Mouse (Mus musculus): Measurements from ENCODE around the gene Col27a1. TPM values are rescaled to one million over a fixed set of nuclear protein-coding genes. Genes with fewer than 3 reads are reported as not detected.
A peak's percentile ranks its signal among the peaks of the same experiment; 100 is the strongest.

Gene Col27a1
- total and polyA plus RNA-seq, 2 experiments from 2014 or later: 1.4 to 9.5 TPM

GRCm38 (mm10) chr4:63262941-63263340, 49.1 kb downstream of the Col27a1 start:
- no peak for DNase-seq (ENCODE audit: low spot score)
- WGBS: 83% methylated on average over 1 of the region's 1 CpGs

GRCm38 (mm10) chr4:63266276-63266675, 52.5 kb downstream of the Col27a1 start:
- Histone ChIP-seq H3K4me2 (ENCODE audit: low read depth, low read length) (no peak overlapping the region), H3K36me3 (ENCODE audit: insufficient read depth, low read length) (no peaks in the 10 kb centered on the region), H3K4me1 (ENCODE audit: insufficient read depth, low read length) (0 out of 2 replicates have a peak, but pooled peaks cover 4% of the 10 kb centered on the region), H3K4me3 (ENCODE audit: low read length) (no peak overlapping the region), H3K9me3 (ENCODE audit: low read length) (no peaks in the 10 kb centered on the region), H3K27me3 (ENCODE audit: insufficient read depth, low read length) (peaks cover 6% of the 10 kb centered on the region; the same call in 1 of the 2 replicates), H3K27ac (no peak overlapping the region), H3K9ac (replicated peaks; ENCODE audit: low read length) (no peak overlapping the region)
- 80% methylated on average over 6 of the region's 6 CpGs for WGBS
- DNase-seq (ENCODE audit: low spot score): no peak
- TF ChIP-seq CTCF (IDR thresholded peaks at IDR 0.05; ENCODE audit: low read depth): no peak
- no peak for ATAC-seq

More at GRCm38 (mm10) chr4:63262941-63263340, 49.1 kb downstream of the Col27a1 start:
- no peaks in the 10 kb centered on the region for H3K9me3 ChIP-seq (ENCODE audit: low read length)
- no peak for ATAC-seq
- H3K4me3 ChIP-seq (ENCODE audit: low read length): no peak overlapping the region
- H3K27ac ChIP-seq: no peak overlapping the region
- H3K4me1 ChIP-seq (ENCODE audit: insufficient read depth, low read length): 0 out of 2 replicates have a peak, but pooled peaks cover 4% of the 10 kb centered on the region
- H3K4me2 ChIP-seq (ENCODE audit: low read depth, low read length): no peak overlapping the region
- TF ChIP-seq CTCF (IDR thresholded peaks at IDR 0.05; ENCODE audit: low read depth): no peak
- H3K9ac ChIP-seq (replicated peaks; ENCODE audit: low read length): no peak overlapping the region
- H3K27me3 ChIP-seq (ENCODE audit: insufficient read depth, low read length): peaks cover 6% of the 10 kb centered on the region; the same call in 1 of the 2 replicates
- H3K36me3 ChIP-seq (ENCODE audit: insufficient read depth, low read length): no peaks in the 10 kb centered on the region

- no peak overlapping the region for H3K9ac ChIP-seq (replicated peaks; ENCODE audit: low read length)
- no peaks in the 10 kb centered on the region for H3K27me3 ChIP-seq (ENCODE audit: insufficient read depth, low read length)
- 0 out of 2 replicates have a peak, but pooled peaks cover 4% of the 10 kb centered on the region for H3K4me1 ChIP-seq (ENCODE audit: insufficient read depth, low read length)
- H3K36me3 ChIP-seq (ENCODE audit: insufficient read depth, low read length): no peaks in the 10 kb centered on the region
- H3K4me2 ChIP-seq (ENCODE audit: low read depth, low read length): no peak overlapping the region
- ATAC-seq: no peak
- H3K4me3 ChIP-seq (ENCODE audit: low read length): no peak overlapping the region
- H3K27ac ChIP-seq: no peak overlapping the region
- DNase-seq (ENCODE audit: low spot score): no peak
- no peak for TF ChIP-seq CTCF (IDR thresholded peaks at IDR 0.05; ENCODE audit: low read depth)
- no peaks in the 10 kb centered on the region for H3K9me3 ChIP-seq (ENCODE audit: low read length)
- 85% methylated on average over 4 of the region's 4 CpGs for WGBS
These were observed 53.3 kb downstream of the Col27a1 start for GRCm38 (mm10) chr4:63267121-63267520.

GRCm38 (mm10) chr4:63267586-63267985, 53.8 kb downstream of the Col27a1 start:
- WGBS: 56% methylated on average over 1 of the region's 1 CpGs
- no peaks in the 10 kb centered on the region for H3K36me3 ChIP-seq (ENCODE audit: insufficient read depth, low read length)
- H3K4me2 ChIP-seq (ENCODE audit: low read depth, low read length): no peak overlapping the region
- no peak overlapping the region for H3K27ac ChIP-seq
- H3K27me3 ChIP-seq (ENCODE audit: insufficient read depth, low read length): no peaks in the 10 kb centered on the region
- peak; percentile 41; the same call in 1 of the 2 replicates for ATAC-seq
- H3K4me1 ChIP-seq (ENCODE audit: insufficient read depth, low read length): 0 out of 2 replicates have a peak, but pooled peaks cover 4% of the 10 kb centered on the region
- no peak overlapping the region for H3K9ac ChIP-seq (replicated peaks; ENCODE audit: low read length)
- TF ChIP-seq CTCF (IDR thresholded peaks at IDR 0.05; ENCODE audit: low read depth): no peak
- no peak overlapping the region for H3K4me3 ChIP-seq (ENCODE audit: low read length)
- peak; percentile 27 for DNase-seq (ENCODE audit: low spot score)
- no peaks in the 10 kb centered on the region for H3K9me3 ChIP-seq (ENCODE audit: low read length)

- no peak overlapping the region for H3K9ac ChIP-seq (replicated peaks; ENCODE audit: low read length)
- H3K27me3 ChIP-seq (ENCODE audit: insufficient read depth, low read length): no peaks in the 10 kb centered on the region
These were observed 55.0 kb downstream of the Col27a1 start for GRCm38 (mm10) chr4:63268777-63269176.

GRCm38 (mm10) chr4:63274516-63274915, 60.7 kb downstream of the Col27a1 start:
- Histone ChIP-seq H3K4me2 (ENCODE audit: low read depth, low read length) (no peak overlapping the region), H3K4me1 (ENCODE audit: insufficient read depth, low read length) (no peaks in the 10 kb centered on the region), H3K27me3 (ENCODE audit: insufficient read depth, low read length) (no peaks in the 10 kb centered on the region), H3K4me3 (ENCODE audit: low read length) (no peak overlapping the region), H3K27ac (no peak overlapping the region), H3K36me3 (ENCODE audit: insufficient read depth, low read length) (no peaks in the 10 kb centered on the region), H3K9me3 (ENCODE audit: low read length) (no peaks in the 10 kb centered on the region), H3K9ac (replicated peaks; ENCODE audit: low read length) (no peak overlapping the region)
- ATAC-seq: no peak
- 50% methylated on average over 1 of the region's 1 CpGs for WGBS
- no peak for TF ChIP-seq CTCF (IDR thresholded peaks at IDR 0.05; ENCODE audit: low read depth)
- DNase-seq (ENCODE audit: low spot score): no peak

More at GRCm38 (mm10) chr4:63268777-63269176, 55.0 kb downstream of the Col27a1 start:
- ATAC-seq: no peak
- WGBS: 59% methylated on average over 4 of the region's 4 CpGs
- Histone ChIP-seq H3K4me1 (ENCODE audit: insufficient read depth, low read length) (0 out of 2 replicates have a peak, but pooled peaks cover 4% of the 10 kb centered on the region), H3K9me3 (ENCODE audit: low read length) (no peaks in the 10 kb centered on the region), H3K4me2 (ENCODE audit: low read depth, low read length) (no peak overlapping the region), H3K27ac (no peak overlapping the region), H3K36me3 (ENCODE audit: insufficient read depth, low read length) (no peaks in the 10 kb centered on the region), H3K4me3 (ENCODE audit: low read length) (no peak overlapping the region)
- no peak for DNase-seq (ENCODE audit: low spot score)
- TF ChIP-seq CTCF (IDR thresholded peaks at IDR 0.05; ENCODE audit: low read depth): no peak

GRCm38 (mm10) chr4:63275251-63275650, 61.4 kb downstream of the Col27a1 start:
- Histone ChIP-seq H3K4me1 (ENCODE audit: insufficient read depth, low read length) (no peaks in the 10 kb centered on the region), H3K4me2 (ENCODE audit: low read depth, low read length) (no peak overlapping the region), H3K4me3 (ENCODE audit: low read length) (no peak overlapping the region), H3K27ac (no peak overlapping the region), H3K9ac (replicated peaks; ENCODE audit: low read length) (no peak overlapping the region), H3K9me3 (ENCODE audit: low read length) (no peaks in the 10 kb centered on the region), H3K36me3 (ENCODE audit: insufficient read depth, low read length) (no peaks in the 10 kb centered on the region), H3K27me3 (ENCODE audit: insufficient read depth, low read length) (no peaks in the 10 kb centered on the region)
- DNase-seq (ENCODE audit: low spot score) (peak; percentile 67), ATAC-seq (peak; percentile 66)
- 27% methylated on average over 8 of the region's 8 CpGs for WGBS
- no peak for TF ChIP-seq CTCF (IDR thresholded peaks at IDR 0.05; ENCODE audit: low read depth)
